Mouse (Mus musculus): ENCODE measurements around the gene Panx1.

The Panx1 gene

GRCm38 (mm10) chr9:14970805-14971525, 74.3 kb downstream of the Panx1 start:
- no peak for DNase-seq (ENCODE audit: low read depth)

- DNase-seq (ENCODE audit: low read depth) = no peak
These were observed 75.1 kb downstream of the Panx1 start for GRCm38 (mm10) chr9:14970211-14970610.

GRCm38 (mm10) chr9:14967598-14967997, 77.7 kb downstream of the Panx1 start:
- no peak for DNase-seq (ENCODE audit: low read depth)

GRCm38 (mm10) chr9:14966787-14967186, 78.5 kb downstream of the Panx1 start:
- no peak for DNase-seq (ENCODE audit: low read depth)

GRCm38 (mm10) chr9:14965368-14965767, 79.9 kb downstream of the Panx1 start:
- no peak for DNase-seq (ENCODE audit: low read depth)

- no peak for DNase-seq (ENCODE audit: low read depth)
These were observed 82.5 kb downstream of the Panx1 start for GRCm38 (mm10) chr9:14962769-14963168.

GRCm38 (mm10) chr9:14954659-14955058, 90.6 kb downstream of the Panx1 start:
- no peak for DNase-seq (ENCODE audit: low read depth)

Measured in c-Kit-positive CD71-positive TER-119-negative erythroid progenitor cells, embryonic 14.5 days (primary cell).